Mouse (Mus musculus) lung, postnatal 0 days (tissue): ENCODE data around the gene Dcaf8.

Source experiments
- CTCF ChIP-seq: IDR thresholded peaks from 2 replicates; pipeline ENCODE4 v1.5.1; 2016; ENCODE audit warnings: antibody characterized with exemption, mild to moderate bottlenecking
- EP300 ChIP-seq: IDR thresholded peaks from 2 replicates; pipeline ENCODE4 v1.6.1; 2016; ENCODE audit warnings: antibody characterized with exemption, mild to moderate bottlenecking, control low read depth

GRCm38 (mm10) chr1:172217148-172217547, 69.3 kb downstream of the Dcaf8 start:
- TF ChIP-seq EP300, result peak; percentile 84
- TF ChIP-seq CTCF, result peak; percentile 97
